Mouse (Mus musculus): ENCODE data around the gene Smad6. TPM values are rescaled to one million over a fixed set of nuclear protein-coding genes. Genes with fewer than 3 reads are reported as not detected.
A peak's percentile ranks its signal among the peaks of the same experiment; 100 is the strongest.

The Smad6 gene
- polyA plus RNA-seq, 1 experiment, result 34.5 TPM

- no peaks in the 10 kb centered on the region; the same call in 1 of the 2 replicates for H3K27me3 ChIP-seq (ENCODE audit: control insufficient read depth, insufficient read depth, low read length)
Measured at GRCm38 (mm10) chr9:64020606-64021318, 1.1 kb downstream of the Smad6 start.

GRCm38 (mm10) chr9:64020171-64020605, 1.7 kb downstream of the Smad6 start:
- Histone ChIP-seq H3K27me3 (ENCODE audit: control insufficient read depth, insufficient read depth, low read length) (no peaks in the 10 kb centered on the region; the same call in 1 of the 2 replicates), H3K36me3 (ENCODE audit: control insufficient read depth, insufficient read depth, low read length) (no peaks in the 10 kb centered on the region), H3K4me3 (ENCODE audit: control insufficient read depth, low read depth, low read length) (peak overlapping the region; percentile 78), H3K4me1 (ENCODE audit: control insufficient read depth, insufficient read depth, low read length) (peaks cover 23% of the 10 kb centered on the region), H3K27ac (ENCODE audit: control insufficient read depth, insufficient read depth, low read depth, low read length) (no peak overlapping the region)
- TF ChIP-seq POLR2A (IDR thresholded peaks at IDR 0.05; ENCODE audit: control insufficient read depth, low read depth, low read length) (no peak), CTCF (IDR thresholded peaks at IDR 0.05; ENCODE audit: control insufficient read depth, insufficient read depth, insufficient replicate concordance, low read depth, low read length) (no peak)

More at GRCm38 (mm10) chr9:64020606-64021318, 1.1 kb downstream of the Smad6 start:
- peaks cover 23% of the 10 kb centered on the region for H3K4me1 ChIP-seq (ENCODE audit: control insufficient read depth, insufficient read depth, low read length)
- TF ChIP-seq POLR2A (IDR thresholded peaks at IDR 0.05; ENCODE audit: control insufficient read depth, low read depth, low read length), result no peak
- no peak for TF ChIP-seq CTCF (IDR thresholded peaks at IDR 0.05; ENCODE audit: control insufficient read depth, insufficient read depth, insufficient replicate concordance, low read depth, low read length)
- H3K4me3 ChIP-seq (ENCODE audit: control insufficient read depth, low read depth, low read length), result peak overlapping the region; percentile 78
- H3K27ac ChIP-seq (ENCODE audit: control insufficient read depth, insufficient read depth, low read depth, low read length), result no peak overlapping the region
- no peaks in the 10 kb centered on the region for H3K36me3 ChIP-seq (ENCODE audit: control insufficient read depth, insufficient read depth, low read length)

GRCm38 (mm10) chr9:64019036-64019886, 2.6 kb downstream of the Smad6 start:
- Histone ChIP-seq H3K4me1 (ENCODE audit: control insufficient read depth, insufficient read depth, low read length) (peaks cover 23% of the 10 kb centered on the region), H3K27me3 (ENCODE audit: control insufficient read depth, insufficient read depth, low read length) (no peaks in the 10 kb centered on the region; the same call in 1 of the 2 replicates), H3K4me3 (ENCODE audit: control insufficient read depth, low read depth, low read length) (peak overlapping the region; percentile 2), H3K36me3 (ENCODE audit: control insufficient read depth, insufficient read depth, low read length) (no peaks in the 10 kb centered on the region), H3K27ac (ENCODE audit: control insufficient read depth, insufficient read depth, low read depth, low read length) (no peak overlapping the region)
- no peak for TF ChIP-seq CTCF (IDR thresholded peaks at IDR 0.05; ENCODE audit: control insufficient read depth, insufficient read depth, insufficient replicate concordance, low read depth, low read length)

GRCm38 (mm10) chr9:64017861-64018793, 3.7 kb downstream of the Smad6 start:
- Histone ChIP-seq H3K4me3 (ENCODE audit: control insufficient read depth, low read depth, low read length) (peak overlapping the region; percentile 68), H3K27ac (ENCODE audit: control insufficient read depth, insufficient read depth, low read depth, low read length) (no peak overlapping the region), H3K36me3 (ENCODE audit: control insufficient read depth, insufficient read depth, low read length) (no peaks in the 10 kb centered on the region), H3K27me3 (ENCODE audit: control insufficient read depth, insufficient read depth, low read length) (no peaks in the 10 kb centered on the region; the same call in 1 of the 2 replicates), H3K4me1 (ENCODE audit: control insufficient read depth, insufficient read depth, low read length) (peaks cover 21% of the 10 kb centered on the region)
- no peak for TF ChIP-seq CTCF (IDR thresholded peaks at IDR 0.05; ENCODE audit: control insufficient read depth, insufficient read depth, insufficient replicate concordance, low read depth, low read length)
- TF ChIP-seq POLR2A (IDR thresholded peaks at IDR 0.05; ENCODE audit: control insufficient read depth, low read depth, low read length), result no peak

- Histone ChIP-seq H3K27me3 (ENCODE audit: control insufficient read depth, insufficient read depth, low read length) (no peaks in the 10 kb centered on the region; the same call in 1 of the 2 replicates), H3K4me3 (ENCODE audit: control insufficient read depth, low read depth, low read length) (peak overlapping the region; percentile 68), H3K27ac (ENCODE audit: control insufficient read depth, insufficient read depth, low read depth, low read length) (no peak overlapping the region), H3K4me1 (ENCODE audit: control insufficient read depth, insufficient read depth, low read length) (peaks cover 13% of the 10 kb centered on the region), H3K36me3 (ENCODE audit: control insufficient read depth, insufficient read depth, low read length) (no peaks in the 10 kb centered on the region)
- TF ChIP-seq POLR2A (IDR thresholded peaks at IDR 0.05; ENCODE audit: control insufficient read depth, low read depth, low read length), result peak; percentile 15; the same call in 1 of the 2 replicates
- TF ChIP-seq CTCF (IDR thresholded peaks at IDR 0.05; ENCODE audit: control insufficient read depth, insufficient read depth, insufficient replicate concordance, low read depth, low read length), result no peak
Measured at GRCm38 (mm10) chr9:64016648-64017400, 5.0 kb downstream of the Smad6 start.

GRCm38 (mm10) chr9:64016092-64016491, 5.8 kb downstream of the Smad6 start:
- Histone ChIP-seq H3K4me1 (ENCODE audit: control insufficient read depth, insufficient read depth, low read length) (peaks cover 13% of the 10 kb centered on the region), H3K4me3 (ENCODE audit: control insufficient read depth, low read depth, low read length) (peak overlapping the region; percentile 68), H3K27me3 (ENCODE audit: control insufficient read depth, insufficient read depth, low read length) (no peaks in the 10 kb centered on the region), H3K36me3 (ENCODE audit: control insufficient read depth, insufficient read depth, low read length) (no peaks in the 10 kb centered on the region), H3K27ac (ENCODE audit: control insufficient read depth, insufficient read depth, low read depth, low read length) (no peak overlapping the region)
- TF ChIP-seq CTCF (IDR thresholded peaks at IDR 0.05; ENCODE audit: control insufficient read depth, insufficient read depth, insufficient replicate concordance, low read depth, low read length), result no peak
- no peak for TF ChIP-seq POLR2A (IDR thresholded peaks at IDR 0.05; ENCODE audit: control insufficient read depth, low read depth, low read length)

Data from testis, adult 2 months (tissue).